ENCODE assay signal across 28 mouse cellular contexts in the genomic region with DNA sequence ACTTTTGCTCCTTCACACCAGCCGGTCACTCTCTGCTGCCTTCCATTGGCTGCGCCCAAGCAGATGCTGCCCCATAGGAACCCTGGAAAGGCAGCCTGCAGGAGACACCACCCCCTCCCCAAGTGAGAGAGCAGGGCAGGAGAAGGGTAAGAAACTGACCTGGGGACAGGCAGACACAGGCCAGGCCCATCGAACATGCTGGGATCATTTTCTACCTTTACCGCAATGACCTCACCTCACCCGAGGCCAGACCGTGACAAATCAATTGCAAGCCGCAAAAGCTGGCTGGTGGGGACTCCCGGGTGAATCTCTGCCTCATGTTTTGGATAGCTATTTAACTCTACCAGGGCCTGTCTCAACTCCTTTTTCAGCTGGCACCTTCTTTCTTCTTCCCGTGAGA.
DNase-seq lines count a peak whose midpoint lies in the region; ATAC-seq and TF ChIP-seq lines count a peak whose summit lies in the region.
"Had no signal": no experiment of that assay in that cellular context is flagged by ENCODE, and none has a peak within 500 bp of the region (broad histone marks: within the 10 kb centered on the region; RNA-seq: fewer than 3 reads in every experiment).

No protein-coding gene starts in this region.

- no peak overlapping the region for H3K4me3 ChIP-seq in gastrocnemius, adult 2 months
- H3K4me3 ChIP-seq in midbrain, embryonic 11.5 days (ENCODE audit: low read depth, low read length), result no peak overlapping the region
- no peak overlapping the region for H3K4me3 ChIP-seq in midbrain, postnatal 0 days (ENCODE audit: low read depth, low read length)
- no peak overlapping the region for H3K4me3 ChIP-seq in embryonic facial prominence, embryonic 10.5 days
- H3K4me3 ChIP-seq: heart, embryonic 12.5 days; intestine, embryonic 15.5 days; limb, embryonic 12.5 days; liver, embryonic 15.5 days; midbrain, embryonic 10.5 days; myocyte; neural tube, embryonic 13.5 days had no signal

- no peak overlapping the region for H3K27ac ChIP-seq in gastrocnemius, adult 2 months
- no peak overlapping the region for H3K27ac ChIP-seq in midbrain, embryonic 11.5 days (ENCODE audit: low read depth, low read length)
- no peak overlapping the region for H3K27ac ChIP-seq in midbrain, postnatal 0 days (ENCODE audit: low read depth, low read length)
- no peak overlapping the region for H3K27ac ChIP-seq in embryonic facial prominence, embryonic 10.5 days (replicated peaks)
- H3K27ac ChIP-seq: intestine, embryonic 15.5 days; limb, embryonic 12.5 days; liver, embryonic 15.5 days; midbrain, embryonic 10.5 days; neural tube, embryonic 13.5 days had no signal

- H3K27me3 ChIP-seq in midbrain, embryonic 11.5 days (ENCODE audit: control insufficient read depth, insufficient read depth, low read length), result no peaks in the 10 kb centered on the region
- H3K27me3 ChIP-seq in midbrain, postnatal 0 days (ENCODE audit: insufficient read depth, low read length), result no peaks in the 10 kb centered on the region
- no peaks in the 10 kb centered on the region for H3K27me3 ChIP-seq in embryonic facial prominence, embryonic 10.5 days (replicated peaks; ENCODE audit: low read depth, poor library complexity, severe bottlenecking)
- H3K27me3 ChIP-seq: heart, embryonic 12.5 days; intestine, embryonic 15.5 days; limb, embryonic 12.5 days; liver, embryonic 15.5 days; neural tube, embryonic 13.5 days; Patski had no signal

- TF ChIP-seq CTCF in gastrocnemius, adult 2 months (IDR thresholded peaks at IDR 0.05), result no peak
- no peak for TF ChIP-seq CTCF in midbrain, postnatal 0 days (IDR thresholded peaks at IDR 0.05)

- WGBS in midbrain, embryonic 11.5 days, result 67% methylated on average over 9 of the region's 9 CpGs
- WGBS in midbrain, postnatal 0 days, result 50% methylated on average over 9 of the region's 9 CpGs
- WGBS in embryonic facial prominence, embryonic 10.5 days, result 49% methylated on average over 9 of the region's 9 CpGs

- H3K4me1 ChIP-seq in midbrain, embryonic 11.5 days (ENCODE audit: control insufficient read depth, insufficient read depth, low read length), result no peaks in the 10 kb centered on the region
- H3K4me1 ChIP-seq in midbrain, postnatal 0 days (ENCODE audit: insufficient read depth, low read length), result no peaks in the 10 kb centered on the region
- peaks cover 30% of the 10 kb centered on the region for H3K4me1 ChIP-seq in embryonic facial prominence, embryonic 10.5 days
- H3K4me1 ChIP-seq: heart, embryonic 12.5 days; intestine, embryonic 15.5 days; limb, embryonic 12.5 days; liver, embryonic 15.5 days had no signal

- intact Hi-C loops in gastrocnemius, adult 2 months (cut with DNase I), result no loop called here

- peak; percentile 26 for DNase-seq in gastrocnemius, adult 2 months
- DNase-seq in gastrocnemius, adult 18-20 months (ENCODE audit: low spot score), result no peak
- peak; percentile 84 for DNase-seq in midbrain, embryonic 11.5 days (ENCODE audit: low spot score, missing footprints)
- no peak for DNase-seq in midbrain, postnatal 0 days (ENCODE audit: low spot score)
- DNase-seq in embryonic facial prominence, embryonic 10.5 days (ENCODE audit: low spot score), result peak; percentile 46
- peak; percentile 37 for DNase-seq in mesoderm, embryonic 11.5 days (ENCODE audit: low read depth, low spot score)
- DNase-seq in adrenal gland, postnatal 25 days, result no peak
- DNase-seq in adrenal gland, postnatal 14 days, result no peak
- DNase-seq: adrenal gland, postnatal 36 days; cerebellum, adult 2 months; cerebellum, postnatal 14 days; heart, postnatal 4 days; kidney, adult 9 months; kidney, postnatal 14 days; lung, embryonic 14.5 days; lung, postnatal 14 days had no signal

- no peaks in the 10 kb centered on the region for H3K9me3 ChIP-seq in midbrain, embryonic 11.5 days (ENCODE audit: control insufficient read depth, low read length)
- H3K9me3 ChIP-seq in midbrain, postnatal 0 days (ENCODE audit: low read length), result no peaks in the 10 kb centered on the region
- H3K9me3 ChIP-seq in embryonic facial prominence, embryonic 10.5 days, result no peaks in the 10 kb centered on the region
- H3K9me3 ChIP-seq: heart, embryonic 12.5 days; intestine, embryonic 15.5 days; limb, embryonic 12.5 days; liver, embryonic 15.5 days; midbrain, embryonic 10.5 days; neural tube, embryonic 13.5 days had no signal

- H3K4me2 ChIP-seq in midbrain, embryonic 11.5 days, result no peak overlapping the region
- no peak overlapping the region for H3K4me2 ChIP-seq in midbrain, postnatal 0 days (ENCODE audit: low read depth, low read length, poor library complexity, severe bottlenecking)
- H3K4me2 ChIP-seq: heart, embryonic 12.5 days; intestine, embryonic 15.5 days; limb, embryonic 12.5 days; liver, embryonic 15.5 days; lung, embryonic 14.5 days; neural tube, embryonic 13.5 days had no signal

- no peaks in the 10 kb centered on the region for H3K36me3 ChIP-seq in midbrain, embryonic 11.5 days (ENCODE audit: control insufficient read depth, insufficient read depth, low read length)
- no peaks in the 10 kb centered on the region for H3K36me3 ChIP-seq in midbrain, postnatal 0 days (ENCODE audit: insufficient read depth, low read length)
- H3K36me3 ChIP-seq in embryonic facial prominence, embryonic 10.5 days (replicated peaks), result no peaks in the 10 kb centered on the region
- H3K36me3 ChIP-seq: G1E; heart, embryonic 12.5 days; intestine, embryonic 15.5 days; limb, embryonic 12.5 days; liver, embryonic 15.5 days; midbrain, embryonic 10.5 days; neural tube, embryonic 13.5 days had no signal

- no peak overlapping the region for H3K9ac ChIP-seq in midbrain, embryonic 11.5 days (ENCODE audit: low read length)
- H3K9ac ChIP-seq in midbrain, postnatal 0 days (replicated peaks; ENCODE audit: low read length, poor library complexity, severe bottlenecking), result no peak overlapping the region
- H3K9ac ChIP-seq: heart, embryonic 12.5 days; intestine, embryonic 15.5 days; limb, embryonic 12.5 days; liver, embryonic 15.5 days; lung, embryonic 14.5 days; neural tube, embryonic 13.5 days had no signal

- no peak for ATAC-seq in midbrain, embryonic 11.5 days (ENCODE audit: low FRiP score)
- ATAC-seq in midbrain, postnatal 0 days (ENCODE audit: low FRiP score), result no peak
- ATAC-seq: forebrain, embryonic 14.5 days; hindbrain, embryonic 16.5 days; intestine, embryonic 15.5 days; midbrain, embryonic 16.5 days; Patski had no signal

Comparison
In these comparisons a context has a peak if more than half of its experiments do, and no peak if none do; other contexts are left out.
1. DNase-seq: peak in gastrocnemius, adult 2 months (single experiment), midbrain, embryonic 11.5 days (single experiment), embryonic facial prominence, embryonic 10.5 days (single experiment) and mesoderm, embryonic 11.5 days (single experiment); none in gastrocnemius, adult 18-20 months (single experiment), midbrain, postnatal 0 days (single experiment), adrenal gland, postnatal 25 days (single experiment) and adrenal gland, postnatal 14 days (single experiment).